Mouse (Mus musculus) brown adipose tissue, adult 24 weeks (tissue): ENCODE data around the gene Slc30a2. TPM values are rescaled to one million over a fixed set of nuclear protein-coding genes. Genes with fewer than 3 reads are reported as not detected.
"Not testable (repeated sequence)": the region's sequence is repeated elsewhere in the genome, so short reads cannot be mapped to it uniquely, and the experiment has no call there.

ENCODE experiments used
- H3K27ac ChIP-seq: fragments of 200-500 bp; replicated peaks from 2 replicates; pipeline ENCODE4 v1.5.1; 2012; ENCODE audit warnings: low read depth, mild to moderate bottlenecking, low read length
- H3K4me1 ChIP-seq: fragments of 200-500 bp; 2 replicates; pipeline ENCODE4 v1.6.1; 2012; ENCODE audit warnings: low read length, mixed read lengths; ENCODE audit not compliant: control insufficient read depth, insufficient read depth, insufficient read length
- H3K4me3 ChIP-seq: fragments of 200-500 bp; 2 replicates; pipeline ENCODE4 v1.5.1; 2012; ENCODE audit warnings: low read depth, mild to moderate bottlenecking, low read length, moderate library complexity; ENCODE audit not compliant: insufficient read depth
- polyA plus RNA-seq: library from polyadenylated mRNA; stranded (reverse); fragments of >200 nt; gene quantifications from 2 replicates; pipeline ENCODE4 v1.2.4, GENCODE M21; 2012; ENCODE audit not compliant: missing spikeins, insufficient read depth, insufficient read length

Gene Slc30a2
- polyA plus RNA-seq, 1 experiment, result not detected

DNA sequence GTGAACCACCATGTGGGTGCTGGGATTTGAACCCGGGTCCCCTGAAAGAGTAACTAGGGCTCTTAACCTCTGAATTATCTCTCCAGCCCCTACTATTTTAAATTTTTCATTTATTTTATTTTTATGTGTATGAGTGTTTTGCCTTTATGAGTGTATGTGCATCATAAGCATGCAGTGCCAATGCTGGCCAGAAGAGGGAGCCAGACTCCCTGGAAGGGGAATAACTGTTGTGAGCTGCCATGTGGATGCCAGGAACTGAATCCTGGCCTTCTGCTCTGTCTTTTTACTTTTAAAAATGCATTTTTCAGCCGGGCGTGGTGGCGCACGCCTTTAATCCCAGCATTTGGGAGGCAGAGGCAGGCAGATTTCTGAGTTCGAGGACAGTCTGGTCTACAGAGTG, 30.1 kb upstream of the Slc30a2 start:
- no peaks in the 10 kb centered on the region for H3K4me1 ChIP-seq
- H3K27ac ChIP-seq, result no peak overlapping the region
- H3K4me3 ChIP-seq, result no peak overlapping the region

DNA sequence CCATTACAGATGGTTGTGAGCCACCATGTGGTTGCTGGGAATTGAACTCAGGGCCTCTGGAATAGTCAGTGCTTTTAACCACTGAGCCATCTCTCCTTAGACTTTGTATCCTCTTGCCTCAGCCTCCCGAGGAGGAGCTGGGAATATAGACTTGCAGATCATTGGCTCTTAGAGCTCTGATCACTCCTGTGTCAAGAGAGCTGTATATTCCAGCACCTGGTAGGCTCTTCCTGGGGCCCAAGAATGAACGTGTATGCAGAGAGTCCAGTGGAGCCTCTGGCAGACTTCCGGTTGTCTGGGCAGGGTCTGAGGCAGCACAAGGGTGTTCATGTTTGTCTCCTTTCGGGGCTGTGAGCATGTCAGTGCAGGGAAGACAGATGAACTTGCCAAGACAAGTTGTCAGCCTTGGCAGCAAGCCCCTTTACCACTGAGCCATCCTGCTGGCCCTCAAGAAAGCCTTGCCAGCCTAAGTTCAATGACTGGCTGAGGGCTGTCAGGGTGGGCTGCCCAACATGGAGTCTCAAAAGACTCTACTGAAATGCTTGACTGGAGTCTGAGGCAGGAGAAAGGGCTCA, 28.8 kb upstream of the Slc30a2 start:
- Histone ChIP-seq H3K4me3 (no peak overlapping the region), H3K27ac (no peak overlapping the region), H3K4me1 (no peaks in the 10 kb centered on the region)

DNA sequence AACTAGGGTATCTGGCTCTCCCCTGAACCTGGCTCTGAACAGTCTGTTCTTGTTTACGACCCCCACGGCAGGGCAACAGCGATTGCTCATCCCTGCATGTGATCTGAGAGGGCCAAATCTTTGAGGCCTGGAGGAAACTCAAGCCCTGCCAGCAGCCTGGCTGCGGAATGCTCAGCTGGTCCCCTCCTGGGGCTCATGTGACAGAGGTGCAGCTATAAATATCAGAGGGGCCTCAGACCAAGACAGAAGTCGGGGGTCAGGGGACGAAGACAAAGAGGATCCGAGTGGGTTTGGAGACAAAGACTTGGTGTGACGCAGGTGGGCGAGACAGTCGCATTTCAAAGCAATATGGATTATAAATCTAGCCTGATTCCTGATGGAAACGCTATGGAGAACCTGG, 28.1 kb upstream of the Slc30a2 start, which contains the start of gene Trim63:
Gene Trim63 (plus strand): TSS at position 245 of the 400 bp plus-strand sequence.
- Histone ChIP-seq H3K27ac (no peak within 1 kb of the TSS), H3K4me1 (no peaks in the 10 kb centered on the region), H3K4me3 (no peak within 1 kb of the TSS)

DNA sequence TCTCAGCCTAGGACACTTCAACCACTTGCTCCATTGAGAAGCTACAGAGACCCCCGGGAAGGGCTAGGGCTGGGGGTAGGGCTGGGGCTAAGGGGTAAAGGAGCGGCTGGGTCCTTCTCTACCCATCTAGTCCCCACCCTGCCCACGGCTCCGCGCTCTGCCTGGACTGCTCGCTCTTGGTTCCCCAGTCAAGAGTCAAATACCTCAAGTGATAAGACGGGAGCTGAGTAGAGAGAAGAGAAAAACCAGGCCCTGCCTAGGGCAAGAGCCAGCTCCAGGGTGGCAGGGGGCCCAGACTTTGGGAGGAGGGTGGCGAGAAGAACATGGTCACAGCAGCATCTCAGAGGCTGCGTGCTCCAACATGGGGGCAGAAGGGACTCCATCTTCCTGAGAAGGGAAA, 27.5 kb upstream of the Slc30a2 start:
- Histone ChIP-seq H3K27ac (no peak overlapping the region), H3K4me3 (no peak overlapping the region), H3K4me1 (no peaks in the 10 kb centered on the region)

GRCm38 (mm10) chr4:134316390-134316789, 26.6 kb upstream of the Slc30a2 start:
- Histone ChIP-seq H3K4me1 (no peaks in the 10 kb centered on the region), H3K27ac (no peak overlapping the region), H3K4me3 (no peak overlapping the region)

DNA sequence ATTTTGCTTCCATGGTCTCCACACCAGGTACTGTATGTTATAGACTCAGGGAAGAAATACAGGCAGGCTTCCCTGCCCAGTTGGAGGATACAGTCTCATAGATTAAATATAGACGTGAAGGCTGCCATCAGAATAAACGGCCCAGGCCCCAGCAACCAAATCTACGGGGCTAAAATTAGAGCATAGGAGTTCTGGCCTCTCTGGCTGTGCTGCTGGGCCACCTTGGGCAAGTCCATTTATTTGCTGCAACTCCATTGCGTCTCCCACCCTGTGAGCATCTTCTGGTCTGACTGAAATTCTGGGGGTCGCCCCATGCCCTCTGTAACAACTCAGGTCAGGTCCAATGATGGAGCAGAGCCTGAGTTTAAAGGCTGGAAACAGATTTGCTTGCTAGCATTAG, 23.9 kb upstream of the Slc30a2 start:
- Histone ChIP-seq H3K4me3 (no peak overlapping the region), H3K27ac (no peak overlapping the region), H3K4me1 (no peaks in the 10 kb centered on the region)

GRCm38 (mm10) chr4:134319674-134320073, 23.3 kb upstream of the Slc30a2 start:
- Histone ChIP-seq H3K4me1 (no peaks in the 10 kb centered on the region), H3K4me3 (no peak overlapping the region), H3K27ac (no peak overlapping the region)

- H3K27ac ChIP-seq, result no peak overlapping the region
- no peak overlapping the region for H3K4me3 ChIP-seq
- no peaks in the 10 kb centered on the region for H3K4me1 ChIP-seq
Measured at GRCm38 (mm10) chr4:134321524-134321923, 21.5 kb upstream of the Slc30a2 start.

DNA sequence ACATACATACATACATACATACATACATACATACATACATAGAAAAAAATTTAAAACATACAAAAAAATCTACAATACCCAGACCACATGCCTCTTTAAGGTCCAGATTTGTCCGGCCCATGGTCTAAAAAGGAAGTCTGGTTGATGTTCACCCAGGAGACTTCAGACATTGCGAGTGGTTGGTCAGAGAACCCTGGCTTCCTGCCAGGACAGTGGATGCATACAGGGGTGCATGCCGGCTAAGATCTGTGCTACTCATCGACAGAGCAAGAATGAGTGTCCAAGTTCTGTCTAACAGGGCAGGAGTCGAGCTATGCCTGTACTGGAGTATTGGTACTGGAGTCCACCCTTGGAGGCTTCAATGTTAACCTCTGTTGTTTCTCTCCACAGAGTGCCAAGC, 18.3 kb upstream of the Slc30a2 start:
- no peaks in the 10 kb centered on the region for H3K4me1 ChIP-seq
- no peak overlapping the region for H3K4me3 ChIP-seq
- no peak overlapping the region for H3K27ac ChIP-seq

GRCm38 (mm10) chr4:134326859-134327530, 16.0 kb upstream of the Slc30a2 start:
- H3K4me3 ChIP-seq, result no peak overlapping the region
- no peak overlapping the region for H3K27ac ChIP-seq
- no peaks in the 10 kb centered on the region for H3K4me1 ChIP-seq

- H3K4me1 ChIP-seq, result no peaks in the 10 kb centered on the region
- no peak overlapping the region for H3K27ac ChIP-seq
- no peak overlapping the region for H3K4me3 ChIP-seq
Measured at GRCm38 (mm10) chr4:134328151-134328550, 14.8 kb upstream of the Slc30a2 start.

- Histone ChIP-seq H3K4me1 (no peaks in the 10 kb centered on the region), H3K27ac (no peak overlapping the region), H3K4me3 (no peak overlapping the region)
Measured at GRCm38 (mm10) chr4:134328832-134329231, 14.1 kb upstream of the Slc30a2 start.

- no peaks in the 10 kb centered on the region for H3K4me1 ChIP-seq
- H3K27ac ChIP-seq, result no peak overlapping the region
- H3K4me3 ChIP-seq, result no peak overlapping the region
Measured at GRCm38 (mm10) chr4:134330281-134330680, 12.7 kb upstream of the Slc30a2 start.

DNA sequence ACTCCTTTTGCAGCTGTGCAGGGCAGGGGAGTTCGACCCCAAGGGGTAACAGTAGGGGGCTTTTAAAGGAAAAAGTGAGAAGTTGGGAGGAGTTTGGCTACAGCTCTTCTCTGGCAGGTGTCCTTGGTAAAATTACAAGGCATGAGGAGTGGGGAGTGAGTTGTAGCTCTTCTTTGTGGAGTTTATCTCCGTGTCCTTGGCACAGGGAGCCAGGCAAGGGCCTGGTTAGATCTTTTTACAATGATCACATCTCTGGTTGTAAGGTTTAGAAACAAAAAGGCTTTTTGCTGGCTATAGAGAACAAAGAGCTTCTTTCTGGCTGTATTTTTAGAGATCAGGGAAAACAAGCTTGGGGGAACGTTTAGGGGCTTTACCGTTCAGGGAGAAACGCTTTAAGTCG, 1.8 kb upstream of the Slc30a2 start:
- H3K27ac ChIP-seq, H3K4me3 ChIP-seq, H3K4me1 ChIP-seq: not testable (repeated sequence)

DNA sequence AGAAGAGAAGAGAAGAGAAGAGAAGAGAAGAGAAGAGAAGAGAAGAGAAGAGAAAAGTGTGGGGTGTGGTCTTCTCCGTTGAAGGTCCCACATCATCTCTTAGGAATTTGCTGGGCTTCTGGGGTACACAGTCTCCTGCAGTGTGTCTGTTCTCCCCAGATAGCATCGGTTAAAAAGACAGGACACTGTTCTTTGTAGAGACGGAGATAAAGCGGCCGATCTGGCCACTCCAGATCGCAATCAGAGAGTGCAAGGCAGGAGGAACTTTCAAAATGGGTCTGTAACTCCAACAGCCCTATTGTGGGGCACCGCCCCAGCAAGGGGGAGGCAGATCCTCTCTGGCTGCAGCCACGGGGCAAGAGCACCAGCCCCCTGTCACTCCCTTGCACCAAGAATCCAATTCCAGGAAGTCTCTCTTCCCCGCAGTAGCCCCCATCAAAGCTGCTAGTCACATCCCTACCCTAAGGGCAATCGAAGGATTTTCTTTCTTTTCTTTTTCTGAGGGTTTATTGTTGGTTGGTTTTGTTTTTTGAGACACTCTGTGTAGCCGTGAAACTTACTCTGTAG, 685 bp upstream of the Slc30a2 start:
- no peaks in the 10 kb centered on the region; the same call in 1 of the 2 replicates for H3K4me1 ChIP-seq
- H3K4me3 ChIP-seq, result no peak overlapping the region
- H3K27ac ChIP-seq, result no peak overlapping the region

DNA sequence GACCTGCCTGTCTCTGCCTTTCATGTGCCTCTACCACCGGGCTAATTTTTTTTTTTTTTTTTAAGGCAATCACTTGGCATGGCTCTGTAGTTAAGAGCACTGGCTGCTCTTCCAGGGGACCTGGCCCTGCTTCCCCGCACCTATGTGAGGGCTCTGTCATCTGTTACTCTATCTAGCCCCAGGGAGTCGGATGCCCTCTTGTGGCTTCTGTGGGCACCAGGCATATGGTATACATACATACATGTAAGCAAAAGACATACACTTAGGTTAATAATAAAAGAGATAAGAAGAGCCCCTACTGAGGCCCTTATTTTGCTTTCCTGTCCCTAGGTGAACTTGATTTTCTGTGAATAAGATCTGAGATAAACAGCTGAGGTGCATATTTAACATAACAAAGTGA, 1.6 kb downstream of the Slc30a2 start:
- Histone ChIP-seq H3K4me1 (no peaks in the 10 kb centered on the region; the same call in 1 of the 2 replicates), H3K4me3 (no peak overlapping the region), H3K27ac (no peak overlapping the region)
